Mouse (Mus musculus) lung, adult 2 months (tissue): ENCODE measurements around the gene Wfdc21.

ENCODE experiments used
- CTCF ChIP-seq: fragments of 200-500 bp; IDR thresholded peaks from 2 replicates; pipeline ENCODE4 v1.5.1; 2011; ENCODE audit warnings: mild to moderate bottlenecking, low read length, control low read depth; ENCODE audit not compliant: insufficient read depth
- POLR2A ChIP-seq: fragments of 200-500 bp; IDR thresholded peaks from 2 replicates; pipeline ENCODE4 v1.6.1; 2011; ENCODE audit warnings: low read depth, mild to moderate bottlenecking, control low read depth, low read length, borderline replicate concordance; ENCODE audit errors: extremely low read depth

GRCm38 (mm10) chr11:83746152-83746551 lies 588 bp upstream of the Wfdc21 start:
- no peak for TF ChIP-seq CTCF
- TF ChIP-seq POLR2A: no peak
